Comparison of ENCODE assay signal across 14 mouse cellular contexts in the genomic region with DNA sequence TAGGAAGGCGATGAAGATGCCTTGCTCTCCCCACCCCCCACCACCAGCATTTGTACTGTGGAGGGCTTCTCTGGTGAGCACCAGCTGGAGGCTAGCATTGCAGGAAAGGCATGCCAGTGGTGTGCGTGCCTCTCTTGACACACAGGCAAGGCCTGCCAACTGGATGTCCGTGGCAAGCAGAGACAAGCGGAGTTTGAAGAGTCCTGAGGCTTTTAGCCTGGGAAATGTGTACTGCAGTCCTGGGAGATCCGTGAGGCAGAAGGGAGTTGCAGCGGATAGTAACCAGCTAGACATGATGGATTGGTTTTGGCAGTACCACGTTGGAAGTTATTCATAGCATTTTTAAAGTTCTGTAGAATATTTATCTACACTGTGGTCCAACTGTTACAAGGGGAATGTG.
DNase-seq lines count a peak whose midpoint lies in the region; ATAC-seq lines count a peak whose summit lies in the region.
"Had no signal": no experiment of that assay in that cellular context is flagged by ENCODE, and none has a peak within 500 bp of the region (broad histone marks: within the 10 kb centered on the region; RNA-seq: fewer than 3 reads in every experiment).

No protein-coding gene starts in this region.

- H3K4me3 ChIP-seq in heart, embryonic 16.5 days (ENCODE audit: low read length) = no peak overlapping the region
- no peak overlapping the region for H3K4me3 ChIP-seq in heart, embryonic 10.5 days
- no peak overlapping the region for H3K4me3 ChIP-seq in stomach, embryonic 15.5 days (replicated peaks)
- H3K4me3 ChIP-seq: erythroblast, embryonic 14.5 days; heart, adult 2 months had no signal

- 0 out of 2 replicates have a peak, but pooled peaks have one; percentile 11 for ATAC-seq in heart, embryonic 16.5 days (replicated peaks; ENCODE audit: extremely low read depth, insufficient read depth, low FRiP score)
- no peak for ATAC-seq in stomach, embryonic 15.5 days (ENCODE audit: insufficient read depth, low FRiP score, low read depth)
- ATAC-seq in CD4-positive, CD25-positive, alpha-beta regulatory T cell, adult 4 months = no peak
- ATAC-seq: inflammation-experienced regulatory T-cells, adult 6 months had no signal

- H3K4me1 ChIP-seq in heart, embryonic 16.5 days (ENCODE audit: control insufficient read depth, insufficient read depth, low read length) = peaks cover 6% of the 10 kb centered on the region
- no peaks in the 10 kb centered on the region for H3K4me1 ChIP-seq in heart, embryonic 10.5 days
- peaks cover 25% of the 10 kb centered on the region for H3K4me1 ChIP-seq in stomach, embryonic 15.5 days

- H3K9ac ChIP-seq in heart, embryonic 16.5 days (ENCODE audit: low read length) = no peak overlapping the region
- no peak overlapping the region for H3K9ac ChIP-seq in stomach, embryonic 15.5 days

- no peak overlapping the region for H3K4me2 ChIP-seq in heart, embryonic 16.5 days (ENCODE audit: low read depth, low read length)
- H3K4me2 ChIP-seq in stomach, embryonic 15.5 days = no peak overlapping the region
- H3K4me2 ChIP-seq: midbrain, embryonic 11.5 days had no signal

- WGBS in heart, embryonic 16.5 days = 63% methylated on average over 7 of the region's 7 CpGs
- 75% methylated on average over 7 of the region's 7 CpGs for WGBS in heart, embryonic 10.5 days
- 43% methylated on average over 7 of the region's 7 CpGs for WGBS in stomach, embryonic 15.5 days

- H3K9me3 ChIP-seq in heart, embryonic 16.5 days (replicated peaks; ENCODE audit: control insufficient read depth, low read length) = 0 out of 2 replicates have a peak, but pooled peaks cover 5% of the 10 kb centered on the region
- no peaks in the 10 kb centered on the region for H3K9me3 ChIP-seq in heart, embryonic 10.5 days
- H3K9me3 ChIP-seq in stomach, embryonic 15.5 days = no peaks in the 10 kb centered on the region

- H3K36me3 ChIP-seq in heart, embryonic 16.5 days (ENCODE audit: control insufficient read depth, insufficient read depth) = peaks cover 3% of the 10 kb centered on the region
- peaks cover 3% of the 10 kb centered on the region; the same call in 1 of the 2 replicates for H3K36me3 ChIP-seq in heart, embryonic 10.5 days
- H3K36me3 ChIP-seq in stomach, embryonic 15.5 days = no peaks in the 10 kb centered on the region

- no peaks in the 10 kb centered on the region for H3K27me3 ChIP-seq in heart, embryonic 16.5 days (ENCODE audit: control insufficient read depth, insufficient read depth, low read length)
- no peaks in the 10 kb centered on the region for H3K27me3 ChIP-seq in heart, embryonic 10.5 days (ENCODE audit: insufficient read depth, poor library complexity, severe bottlenecking)
- no peaks in the 10 kb centered on the region for H3K27me3 ChIP-seq in stomach, embryonic 15.5 days (replicated peaks)

- no peak for DNase-seq in heart, embryonic 10.5 days (ENCODE audit: low spot score)
- DNase-seq in retina, postnatal 1 day = peak; percentile 38
- DNase-seq in retina, embryonic 14.5 days (ENCODE audit: low spot score) = no peak
- DNase-seq in adrenal gland, postnatal 36 days = peak; percentile 31 to 32
- DNase-seq in natural killer cell, adult 2 months (ENCODE audit: low spot score in 2 of 2) = no peak
- DNase-seq: kidney, postnatal 36 days; lung, adult 2 months had no signal

- no peak overlapping the region for H3K27ac ChIP-seq in heart, embryonic 16.5 days (ENCODE audit: low read length)
- no peak overlapping the region for H3K27ac ChIP-seq in heart, embryonic 10.5 days
- H3K27ac ChIP-seq in stomach, embryonic 15.5 days = peak overlapping the region; percentile 59; the same call in 1 of the 2 replicates
- H3K27ac ChIP-seq: heart, adult 2 months had no signal

Comparison
In these comparisons a context has a peak if more than half of its experiments do, and no peak if none do; other contexts are left out.
1. DNase-seq: peak in retina, postnatal 1 day (single experiment) and adrenal gland, postnatal 36 days (2 of 2); none in heart, embryonic 10.5 days (single experiment), retina, embryonic 14.5 days (single experiment) and natural killer cell, adult 2 months (0 of 2).